Mouse (Mus musculus): ENCODE results near the gene Olfr805.

Gene Olfr805

GRCm38 (mm10) chr10:129729275-129729674, at the start of gene Olfr805:
Olfr805 (minus strand) TSS chr10:129729375.
- no peak for DNase-seq (ENCODE audit: extremely low spot score, low read depth, low spot score)

- no peak for DNase-seq (ENCODE audit: extremely low spot score, low read depth, low spot score)
Observed at GRCm38 (mm10) chr10:129778123-129778522, 48.9 kb upstream of the Olfr805 start.

GRCm38 (mm10) chr10:129774338-129774737, 45.2 kb upstream of the Olfr805 start, which contains the start of gene Olfr809:
Olfr809 (plus strand) TSS chr10:129774638.
- DNase-seq (ENCODE audit: extremely low spot score, low read depth, low spot score) = no peak

- DNase-seq (ENCODE audit: extremely low spot score, low read depth, low spot score) = no peak
Observed at GRCm38 (mm10) chr10:129765182-129765581, 36.0 kb upstream of the Olfr805 start, which contains the start of gene Olfr808. Olfr808 (plus strand) TSS chr10:129765482.

- no peak for DNase-seq (ENCODE audit: extremely low spot score, low read depth, low spot score)
Observed at GRCm38 (mm10) chr10:129757693-129758092, 28.5 kb upstream of the Olfr805 start, which contains the start of gene Olfr807. Olfr807 (minus strand) TSS chr10:129757793.

GRCm38 (mm10) chr10:129741821-129742220, 12.6 kb upstream of the Olfr805 start, which contains the start of gene Olfr806:
Olfr806 (minus strand) TSS chr10:129741921.
- DNase-seq (ENCODE audit: extremely low spot score, low read depth, low spot score) = no peak

- DNase-seq (ENCODE audit: extremely low spot score, low read depth, low spot score) = no peak
Observed at GRCm38 (mm10) chr10:129702910-129703309, 26.3 kb downstream of the Olfr805 start, which contains the start of gene Olfr804. Olfr804 (plus strand) TSS chr10:129703210.

GRCm38 (mm10) chr10:129694186-129694585, 35.0 kb downstream of the Olfr805 start, which contains the start of gene Olfr803:
Olfr803 (minus strand) TSS chr10:129694286.
- no peak for DNase-seq (ENCODE audit: extremely low spot score, low read depth, low spot score)

GRCm38 (mm10) chr10:129688069-129688468, 41.1 kb downstream of the Olfr805 start, which contains the start of gene Olfr802:
Olfr802 (minus strand) TSS chr10:129688169.
- no peak for DNase-seq (ENCODE audit: extremely low spot score, low read depth, low spot score)

GRCm38 (mm10) chr10:129673765-129674164, 55.4 kb downstream of the Olfr805 start, which contains the start of gene Olfr801:
Olfr801 (minus strand) TSS chr10:129673865.
- no peak for DNase-seq (ENCODE audit: extremely low spot score, low read depth, low spot score)

Measured in hindlimb bud, embryonic 11.5 days (tissue).